Mouse (Mus musculus) midbrain, embryonic 13.5 days (tissue): Measurements from ENCODE around the gene Samd9l. TPM values are rescaled to one million over a fixed set of nuclear protein-coding genes. Genes with fewer than 3 reads are reported as not detected.
A peak's percentile ranks its signal among the peaks of the same experiment; 100 is the strongest.
"Not testable (repeated sequence)": the region's sequence is repeated elsewhere in the genome, so short reads cannot be mapped to it uniquely, and the experiment has no call there.

Experiments used
- ATAC-seq: fragments of 200-750 bp; cut with Nextera tagmentation; 2 replicates; pipeline ENCODE4 v1.8.0; 2017; ENCODE audit warnings: mild to moderate bottlenecking, moderate TSS enrichment, moderate library complexity
- H3K27ac ChIP-seq: fragments of 300-500 bp; sonication (generic); 2 replicates; pipeline ENCODE4 v1.5.1; 2015; ENCODE audit warnings: inconsistent platforms, mild to moderate bottlenecking, moderate library complexity
- H3K27me3 ChIP-seq: fragments of 300-500 bp; sonication (generic); 2 replicates; pipeline ENCODE4 v1.6.1; 2015; ENCODE audit warnings: mild to moderate bottlenecking, inconsistent platforms
- H3K36me3 ChIP-seq: fragments of 300-500 bp; sonication (generic); 2 replicates; pipeline ENCODE4 v1.6.1; 2015; ENCODE audit warnings: mild to moderate bottlenecking, inconsistent platforms
- H3K4me1 ChIP-seq: fragments of 300-500 bp; sonication (generic); replicated peaks from 2 replicates; pipeline ENCODE4 v1.6.1; 2015; ENCODE audit warnings: inconsistent platforms
- H3K4me2 ChIP-seq: fragments of 300-500 bp; sonication (generic); replicated peaks from 2 replicates; pipeline ENCODE4 v1.6.1; 2015; ENCODE audit warnings: moderate library complexity, mild to moderate bottlenecking, inconsistent platforms
- H3K4me3 ChIP-seq: fragments of 300-500 bp; sonication (generic); replicated peaks from 2 replicates; pipeline ENCODE4 v1.5.1; 2015; ENCODE audit warnings: mild to moderate bottlenecking, inconsistent platforms
- H3K9ac ChIP-seq: fragments of 300-500 bp; sonication (generic); replicated peaks from 2 replicates; pipeline ENCODE4 v1.6.1; 2015; ENCODE audit warnings: mild to moderate bottlenecking, inconsistent platforms
- H3K9me3 ChIP-seq: fragments of 300-500 bp; sonication (generic); 2 replicates; pipeline ENCODE4 v1.6.1; 2016; ENCODE audit warnings: mild to moderate bottlenecking, inconsistent platforms
- WGBS: fragments of 180-500 bp; shearing (Covaris S2); methylation state at CpG from one replicate; pipeline ENCODE4 v1.1.7; 2015; 5-methylcytosine and 5-hydroxymethylcytosine counted together
- polyA plus RNA-seq: library from polyadenylated mRNA; unstranded; fragments of >200 nt; fragmentation: Nextera tagmentation; extraction: Ambion mirVana; gene quantifications from 2 replicates; pipeline ENCODE4 v1.2.1, GENCODE M21; 2015

Gene Samd9l
- polyA plus RNA-seq, result 0.70 and 0.74 TPM in 2 replicates

GRCm38 (mm10) chr6:3399340-3400068 lies at the start of gene Samd9l:
Gene Samd9l, minus strand, starts transcription at chr6:3399572.
- WGBS, result 48% methylated on average over 4 of the region's 4 CpGs
- H3K4me2 ChIP-seq, ATAC-seq, H3K4me1 ChIP-seq, H3K27me3 ChIP-seq, H3K27ac ChIP-seq, H3K9me3 ChIP-seq, H3K9ac ChIP-seq, H3K4me3 ChIP-seq, H3K36me3 ChIP-seq: not testable (repeated sequence)

- H3K27me3 ChIP-seq, result no peaks in the 10 kb centered on the region
Measured at GRCm38 (mm10) chr6:3447404-3447803, 48.0 kb upstream of the Samd9l start.

GRCm38 (mm10) chr6:3443905-3444304 lies 44.5 kb upstream of the Samd9l start:
- H3K27me3 ChIP-seq, result no peaks in the 10 kb centered on the region
- WGBS, result 35% methylated on average over 1 of the region's 1 CpGs
- no peak overlapping the region for H3K9ac ChIP-seq
- H3K36me3 ChIP-seq, result no peaks in the 10 kb centered on the region
- H3K4me3 ChIP-seq, result no peak overlapping the region
- H3K4me1 ChIP-seq, result no peaks in the 10 kb centered on the region
- ATAC-seq, result no peak
- no peaks in the 10 kb centered on the region for H3K9me3 ChIP-seq
- H3K27ac ChIP-seq, result no peak overlapping the region
- H3K4me2 ChIP-seq, result no peak overlapping the region

More at GRCm38 (mm10) chr6:3447404-3447803, 48.0 kb upstream of the Samd9l start:
- peak; percentile 89 for ATAC-seq
- no peaks in the 10 kb centered on the region for H3K9me3 ChIP-seq
- H3K4me1 ChIP-seq, result no peaks in the 10 kb centered on the region
- no peaks in the 10 kb centered on the region for H3K36me3 ChIP-seq
- H3K27ac ChIP-seq, result no peak overlapping the region
- WGBS, result 12% methylated on average over 5 of the region's 5 CpGs
- no peak overlapping the region for H3K4me2 ChIP-seq
- H3K9ac ChIP-seq, result no peak overlapping the region
- no peak overlapping the region for H3K4me3 ChIP-seq

- no peak overlapping the region for H3K4me2 ChIP-seq
- H3K9ac ChIP-seq, result no peak overlapping the region
- no peak overlapping the region for H3K4me3 ChIP-seq
- H3K9me3 ChIP-seq, result peaks cover 3% of the 10 kb centered on the region; the same call in 1 of the 2 replicates
- no peak overlapping the region for H3K27ac ChIP-seq
- H3K4me1 ChIP-seq, result no peaks in the 10 kb centered on the region
- no peak for ATAC-seq
- no peaks in the 10 kb centered on the region for H3K27me3 ChIP-seq
- H3K36me3 ChIP-seq, result no peaks in the 10 kb centered on the region
Measured at GRCm38 (mm10) chr6:3436087-3436486, 36.7 kb upstream of the Samd9l start.

GRCm38 (mm10) chr6:3430976-3431375 lies 31.6 kb upstream of the Samd9l start:
- H3K9ac ChIP-seq, H3K27me3 ChIP-seq, ATAC-seq, H3K36me3 ChIP-seq, H3K27ac ChIP-seq, H3K9me3 ChIP-seq, H3K4me1 ChIP-seq, H3K4me2 ChIP-seq, H3K4me3 ChIP-seq: not testable (repeated sequence)
- 83% methylated on average over 2 of the region's 2 CpGs for WGBS

- no peak overlapping the region for H3K4me3 ChIP-seq
- no peak for ATAC-seq
Measured at GRCm38 (mm10) chr6:3427047-3427446, 27.7 kb upstream of the Samd9l start.

GRCm38 (mm10) chr6:3425333-3425732 lies 26.0 kb upstream of the Samd9l start:
- not testable (repeated sequence) for H3K9ac ChIP-seq, ATAC-seq, H3K27ac ChIP-seq, H3K4me3 ChIP-seq, H3K36me3 ChIP-seq, H3K4me2 ChIP-seq, H3K27me3 ChIP-seq, H3K9me3 ChIP-seq, H3K4me1 ChIP-seq

More at GRCm38 (mm10) chr6:3427047-3427446, 27.7 kb upstream of the Samd9l start:
- Histone ChIP-seq H3K4me1 (no peaks in the 10 kb centered on the region), H3K4me2 (no peak overlapping the region), H3K9me3 (no peaks in the 10 kb centered on the region), H3K27me3 (no peaks in the 10 kb centered on the region), H3K27ac (no peak overlapping the region), H3K36me3 (no peaks in the 10 kb centered on the region), H3K9ac (no peak overlapping the region)
- WGBS, result 86% methylated on average over 1 of the region's 1 CpGs

GRCm38 (mm10) chr6:3424613-3425277 lies 25.4 kb upstream of the Samd9l start:
- WGBS, result 43% methylated on average over 1 of the region's 4 CpGs
- not testable (repeated sequence) for H3K27me3 ChIP-seq, H3K4me1 ChIP-seq, H3K27ac ChIP-seq, H3K4me2 ChIP-seq, ATAC-seq, H3K36me3 ChIP-seq, H3K9me3 ChIP-seq, H3K9ac ChIP-seq, H3K4me3 ChIP-seq

- not testable (repeated sequence) for H3K27me3 ChIP-seq, H3K36me3 ChIP-seq, H3K9me3 ChIP-seq, H3K27ac ChIP-seq, H3K4me1 ChIP-seq, H3K9ac ChIP-seq, H3K4me3 ChIP-seq, H3K4me2 ChIP-seq, ATAC-seq
- 92% methylated on average over 5 of the region's 7 CpGs for WGBS
Measured at GRCm38 (mm10) chr6:3397182-3397906, 2.0 kb downstream of the Samd9l start.

GRCm38 (mm10) chr6:3395921-3396611 lies 3.3 kb downstream of the Samd9l start:
- not testable (repeated sequence) for H3K27ac ChIP-seq, H3K4me1 ChIP-seq, H3K36me3 ChIP-seq, H3K4me2 ChIP-seq, ATAC-seq, H3K27me3 ChIP-seq, H3K9me3 ChIP-seq, H3K9ac ChIP-seq, H3K4me3 ChIP-seq
- 74% methylated on average over 4 of the region's 4 CpGs for WGBS

GRCm38 (mm10) chr6:3389995-3390394 lies 9.4 kb downstream of the Samd9l start:
- no peaks in the 10 kb centered on the region for H3K27me3 ChIP-seq
- WGBS, result 97% methylated on average over 1 of the region's 1 CpGs

GRCm38 (mm10) chr6:3386565-3386964 lies 12.8 kb downstream of the Samd9l start:
- no peak for ATAC-seq
- no peak overlapping the region for H3K27ac ChIP-seq
- H3K36me3 ChIP-seq, result no peaks in the 10 kb centered on the region
- H3K27me3 ChIP-seq, result no peaks in the 10 kb centered on the region
- no peaks in the 10 kb centered on the region for H3K4me1 ChIP-seq
- no peak overlapping the region for H3K4me3 ChIP-seq
- no peaks in the 10 kb centered on the region for H3K9me3 ChIP-seq
- H3K9ac ChIP-seq, result no peak overlapping the region
- H3K4me2 ChIP-seq, result no peak overlapping the region
- WGBS, result 96% methylated on average over 6 of the region's 6 CpGs

More at GRCm38 (mm10) chr6:3389995-3390394, 9.4 kb downstream of the Samd9l start:
- no peaks in the 10 kb centered on the region for H3K9me3 ChIP-seq
- no peak for ATAC-seq
- H3K4me2 ChIP-seq, result no peak overlapping the region
- H3K36me3 ChIP-seq, result no peaks in the 10 kb centered on the region
- H3K4me3 ChIP-seq, result no peak overlapping the region
- no peaks in the 10 kb centered on the region for H3K4me1 ChIP-seq
- H3K9ac ChIP-seq, result no peak overlapping the region
- H3K27ac ChIP-seq, result no peak overlapping the region
